In the genomic region with DNA sequence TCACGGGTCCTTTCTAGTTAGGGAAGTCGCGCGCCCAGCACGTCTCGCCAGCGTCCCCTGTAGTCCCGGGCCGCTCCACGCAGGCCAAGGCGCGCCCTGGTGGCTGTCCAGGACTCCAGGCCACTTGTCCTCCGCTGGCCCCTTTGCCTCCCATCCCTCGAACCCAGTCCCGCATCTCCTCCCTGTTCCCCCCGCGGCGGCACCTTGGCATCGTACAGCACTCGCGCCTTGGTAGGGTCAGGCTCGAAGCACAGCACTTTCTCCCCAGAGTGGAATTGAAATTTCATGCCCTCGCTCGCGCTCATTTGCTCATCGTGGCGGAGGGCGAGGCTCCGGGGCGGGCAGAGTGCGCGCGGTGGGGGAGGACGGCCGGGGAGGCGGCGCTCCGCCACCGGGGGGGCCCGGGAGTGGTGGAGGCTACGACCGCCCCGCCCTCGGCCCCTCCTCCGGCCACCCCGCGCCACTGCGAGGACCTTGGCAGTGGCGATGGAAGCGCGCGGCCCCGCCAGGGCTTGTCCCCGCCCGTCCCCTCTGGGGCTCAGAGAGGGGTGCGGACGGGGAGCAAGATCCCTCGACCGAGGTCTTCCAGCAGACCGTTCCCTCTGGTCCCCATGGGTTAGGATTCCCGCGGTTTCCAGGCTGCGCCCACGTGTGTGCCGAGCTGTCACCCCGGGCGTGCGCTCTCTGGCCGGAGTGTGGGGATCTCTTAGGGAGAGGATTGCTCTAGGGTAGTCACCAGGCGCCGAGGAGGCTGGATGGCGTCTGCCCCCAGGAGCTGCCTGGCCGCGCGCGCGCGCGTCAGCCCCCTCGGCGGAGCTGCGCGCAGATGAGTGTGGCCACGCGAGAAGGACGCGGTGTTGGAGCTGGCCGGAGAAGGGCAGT, we compare ENCODE assay signal across 8 mouse cellular contexts. TPM values are rescaled to one million over a fixed set of nuclear protein-coding genes. Genes with fewer than 3 reads are reported as not detected.
DNase-seq lines count a peak whose midpoint lies in the region; ATAC-seq and TF ChIP-seq lines count a peak whose summit lies in the region.

A gene (minus strand): TSS at position 374 of the 882 bp plus-strand sequence.

- peak; percentile 51 for ATAC-seq in activated CD4-positive, CD25-positive, alpha-beta regulatory T cell, adult 4 months
- peak; percentile 76 for ATAC-seq in common myeloid progenitor, adult 5-6 weeks (replicated peaks; ENCODE audit: low read depth, poor library complexity, severe bottlenecking)
- peak; percentile 91 for ATAC-seq in hindbrain, postnatal 0 days

- peak; percentile 75 to 79 for DNase-seq in gastrocnemius, adult 8-10 months (ENCODE audit: low spot score in 2 of 2)
- peak; percentile 83 for DNase-seq in hindbrain, postnatal 0 days (ENCODE audit: low spot score)
- DNase-seq in left cerebral cortex, adult 2 months (ENCODE audit: extremely low spot score in 1 of 2, low spot score in 2 of 2): peak; percentile 78 to 83
- peak; percentile 62 for DNase-seq in retina, postnatal 7 days (ENCODE audit: low read depth, low spot score)
- peak; percentile 69 for DNase-seq in urinary bladder, adult 2 months (ENCODE audit: low spot score)

- H3K79me2 ChIP-seq in macrophage (ENCODE audit: inconsistent target): no peaks in the 10 kb centered on the region

- H3K27me3 ChIP-seq in hindbrain, postnatal 0 days (ENCODE audit: insufficient read depth, low read length): no peaks in the 10 kb centered on the region

- H3K36me3 ChIP-seq in hindbrain, postnatal 0 days (ENCODE audit: insufficient read depth, low read length): no peaks in the 10 kb centered on the region
- H3K36me3 ChIP-seq in macrophage (ENCODE audit: inconsistent target): no peaks in the 10 kb centered on the region

- peak; percentile 67 for TF ChIP-seq CTCF in hindbrain, postnatal 0 days (IDR thresholded peaks at IDR 0.05; ENCODE audit: low read depth)
- peak; percentile 28 for TF ChIP-seq CTCF in left cerebral cortex, adult 2 months (IDR thresholded peaks at IDR 0.05)

- peak within 1 kb of the TSS; percentile 81 for H3K4me2 ChIP-seq in hindbrain, postnatal 0 days (ENCODE audit: low read depth, low read length)

- H3K27ac ChIP-seq in hindbrain, postnatal 0 days: peak within 1 kb of the TSS; percentile 91
- peak within 1 kb of the TSS; percentile 93 for H3K27ac ChIP-seq in left cerebral cortex, adult 2 months
- peak within 1 kb of the TSS; percentile 69 for H3K27ac ChIP-seq in macrophage

- no peaks in the 10 kb centered on the region for H3K4me1 ChIP-seq in hindbrain, postnatal 0 days (ENCODE audit: insufficient read depth, low read length)

- H3K9ac ChIP-seq in hindbrain, postnatal 0 days (replicated peaks; ENCODE audit: low read length): peak within 1 kb of the TSS; percentile 66

- H3K9me3 ChIP-seq in hindbrain, postnatal 0 days (ENCODE audit: low read length): no peaks in the 10 kb centered on the region

- intact Hi-C loops in left cerebral cortex, adult 2 months (cut with DNase I): loop anchor here (5.0 kb wide), 2 partner anchors 264 to 649 kb away; a partner anchor contains a TSS

- WGBS in hindbrain, postnatal 0 days: 33% methylated on average over 85 of the region's 88 CpGs
- 28% methylated on average over 44 of the region's 88 CpGs for WGBS in macrophage (ENCODE audit: missing documents)

- peak within 1 kb of the TSS; percentile 52 for H3K4me3 ChIP-seq in hindbrain, postnatal 0 days (ENCODE audit: low read length)
- peak within 1 kb of the TSS; percentile 68 for H3K4me3 ChIP-seq in left cerebral cortex, adult 2 months
- peak within 1 kb of the TSS; percentile 59 for H3K4me3 ChIP-seq in macrophage (ENCODE audit: inconsistent target)

RNA-seq across cellular contexts. Expression of the gene that starts here (rescaled TPM):
- 10 to 100 TPM; 35.6 to 44.9 TPM for polyA plus RNA-seq in activated CD4-positive, CD25-positive, alpha-beta regulatory T cell, adult 4 months (2017; shearing (Covaris generic))
- 117 and 146 TPM in 2 replicates for total RNA-seq in common myeloid progenitor, adult 5-6 weeks (2017)
- total RNA-seq in gastrocnemius, adult 8-10 months (2022): 10 to 100 TPM; 34.3 to 45.9 (median 38.6) TPM
- 13.6 and 22.7 TPM in 2 replicates for total RNA-seq in hindbrain, postnatal 0 days (2014; rRNA removed)
- 15.0 and 15.4 TPM in 2 replicates for polyA plus RNA-seq in hindbrain, postnatal 0 days (2015; fragmentation: Nextera tagmentation; extraction: Ambion mirVana)
- total RNA-seq in left cerebral cortex, adult 2 months (2021): 10 to 100 TPM; 24.0 to 25.9 TPM
- 10 to 100 TPM in 21 of 26 experiments, 1 to 10 TPM in 5; 4.7 to 47.3 (median 16.2) TPM for total RNA-seq in macrophage (2018; cell fraction: chromatin; rRNA removed)
- 10 to 100 TPM; 24.0 to 52.2 (median 30.5) TPM for total RNA-seq in macrophage (2018; cell fraction: cytosol; rRNA removed)
- total RNA-seq in macrophage (2018; cell fraction: nucleus; rRNA removed): 10 to 100 TPM in 25 of 26 experiments, 1 to 10 TPM in 1; 9.4 to 49.3 (median 18.2) TPM
- 33.2 to 58.9 TPM (median 40.6 TPM) in 3 replicates for polyA plus RNA-seq in macrophage (2018)
- polyA plus RNA-seq in urinary bladder, adult 2 months (2012; rRNA removed): 36.7 and 37.9 TPM in 2 replicates

Comparison
In these comparisons a context has a peak if more than half of its experiments do, and no peak if none do; other contexts are left out.
1. Peak in every context shown above with its lines: DNase-seq, ATAC-seq, H3K4me3 ChIP-seq and H3K27ac ChIP-seq.